Mouse (Mus musculus) embryonic facial prominence, embryonic 13.5 days (tissue): ENCODE measurements around the gene Vav2. TPM values are rescaled to one million over a fixed set of nuclear protein-coding genes. Genes with fewer than 3 reads are reported as not detected.
A peak's percentile ranks its signal among the peaks of the same experiment; 100 is the strongest.

ENCODE experiments used
- ATAC-seq: fragments of 200-750 bp; cut with Nextera tagmentation; 2 replicates; pipeline ENCODE4 v1.8.0; 2017; ENCODE audit warnings: low read depth; ENCODE audit not compliant: insufficient number of reproducible peaks, insufficient read depth, low FRiP score, low TSS enrichment
- H3K27ac ChIP-seq: fragments of 300-500 bp; sonication (generic); 2 replicates; pipeline ENCODE4 v1.5.1; 2015; ENCODE audit warnings: moderate library complexity, mild to moderate bottlenecking, inconsistent platforms
- H3K27me3 ChIP-seq: fragments of 300-500 bp; sonication (generic); 2 replicates; pipeline ENCODE4 v1.6.1; 2015; ENCODE audit warnings: mild to moderate bottlenecking, inconsistent platforms
- H3K36me3 ChIP-seq: fragments of 300-500 bp; sonication (generic); 2 replicates; pipeline ENCODE4 v1.6.1; 2015; ENCODE audit warnings: mild to moderate bottlenecking, inconsistent platforms
- H3K4me1 ChIP-seq: fragments of 300-500 bp; sonication (generic); 2 replicates; pipeline ENCODE4 v1.6.1; 2015; ENCODE audit warnings: inconsistent platforms
- H3K4me2 ChIP-seq: fragments of 300-500 bp; sonication (generic); 2 replicates; pipeline ENCODE4 v1.6.1; 2015; ENCODE audit warnings: moderate library complexity, mild to moderate bottlenecking, inconsistent platforms
- H3K4me3 ChIP-seq: fragments of 300-500 bp; sonication (generic); 2 replicates; pipeline ENCODE4 v1.5.1; 2015; ENCODE audit warnings: mild to moderate bottlenecking, inconsistent platforms
- H3K9ac ChIP-seq: fragments of 300-500 bp; sonication (generic); 2 replicates; pipeline ENCODE4 v1.6.1; 2015; ENCODE audit warnings: mild to moderate bottlenecking, inconsistent platforms
- H3K9me3 ChIP-seq: fragments of 300-500 bp; sonication (generic); 2 replicates; pipeline ENCODE4 v1.6.1; 2016; ENCODE audit warnings: inconsistent platforms
- WGBS: fragments of 180-500 bp; shearing (Covaris S2); methylation state at CpG from one replicate; pipeline ENCODE4 v1.1.7; 2015; ENCODE audit warnings: mixed read lengths; 5-methylcytosine and 5-hydroxymethylcytosine counted together
- polyA plus RNA-seq: library from polyadenylated mRNA; unstranded; fragments of >200 nt; fragmentation: Nextera tagmentation; extraction: Ambion mirVana; gene quantifications from 2 replicates; pipeline ENCODE4 v1.2.1, GENCODE M21; 2015

The Vav2 gene
- polyA plus RNA-seq, 1 experiment from 2014 or later: 5.2 TPM

DNA sequence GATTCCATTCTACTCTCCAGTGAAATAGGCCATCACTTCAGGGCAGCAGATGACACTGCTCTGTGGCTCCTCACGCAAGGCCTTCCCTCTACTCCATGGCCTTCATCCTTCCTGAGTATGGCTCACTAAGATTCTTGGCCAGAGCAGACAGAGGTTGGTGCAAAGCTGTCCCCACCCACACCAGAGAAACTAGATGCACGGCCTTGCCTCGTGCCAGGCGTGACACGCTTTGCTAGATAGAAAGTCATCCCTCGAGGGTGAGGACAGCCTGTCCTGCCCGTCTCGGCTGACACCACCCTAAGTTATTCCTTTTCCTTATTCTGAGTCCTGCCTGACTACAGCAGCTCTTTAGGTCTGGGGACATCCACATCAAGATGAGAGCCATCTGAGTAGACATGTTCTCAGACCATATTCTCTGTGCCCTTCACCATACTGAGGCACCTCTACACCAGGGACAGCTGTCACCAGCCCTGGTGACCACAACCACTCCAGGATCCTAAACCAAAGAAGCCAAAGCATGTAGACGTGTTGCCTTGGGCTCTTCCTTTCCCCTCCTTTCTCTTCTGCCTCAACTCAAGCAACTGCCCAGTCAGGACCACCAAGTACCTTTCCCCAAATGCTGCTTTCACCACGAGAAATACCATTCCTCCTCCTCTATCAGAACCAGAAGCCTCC is 97.3 kb downstream of the Vav2 start:
- Histone ChIP-seq H3K4me1 (peaks cover 31% of the 10 kb centered on the region), H3K4me3 (no peak overlapping the region), H3K4me2 (no peak overlapping the region), H3K9me3 (no peaks in the 10 kb centered on the region), H3K9ac (no peak overlapping the region), H3K27ac (no peak overlapping the region), H3K27me3 (no peaks in the 10 kb centered on the region), H3K36me3 (no peaks in the 10 kb centered on the region)
- no peak for ATAC-seq
- WGBS: 87% methylated on average over 10 of the region's 10 CpGs

DNA sequence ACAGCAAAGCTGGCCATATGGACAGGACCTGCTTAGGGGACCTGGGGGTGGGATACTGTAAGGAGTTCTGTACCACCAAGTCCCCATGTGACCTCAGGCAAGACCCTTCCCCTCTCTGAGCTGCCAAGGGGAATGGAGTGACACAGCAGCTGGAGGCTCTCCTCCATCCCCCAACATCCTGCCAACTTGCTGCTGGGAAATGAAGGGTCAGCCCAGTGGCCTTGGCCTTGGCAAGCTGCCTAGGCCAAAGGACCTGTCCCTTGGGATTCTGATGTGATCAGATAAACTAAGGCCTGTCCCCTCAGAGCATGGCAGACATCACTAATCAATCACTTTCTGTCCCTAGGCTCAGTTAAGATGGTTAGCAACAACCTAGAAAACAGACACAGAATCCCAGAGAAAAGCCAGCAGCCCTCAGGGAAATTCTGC is 98.2 kb downstream of the Vav2 start:
- Histone ChIP-seq H3K4me3 (no peak overlapping the region), H3K4me1 (peaks cover 36% of the 10 kb centered on the region), H3K27ac (no peak overlapping the region), H3K4me2 (no peak overlapping the region), H3K27me3 (no peaks in the 10 kb centered on the region), H3K36me3 (no peaks in the 10 kb centered on the region), H3K9ac (no peak overlapping the region), H3K9me3 (no peaks in the 10 kb centered on the region)
- ATAC-seq: no peak

DNA sequence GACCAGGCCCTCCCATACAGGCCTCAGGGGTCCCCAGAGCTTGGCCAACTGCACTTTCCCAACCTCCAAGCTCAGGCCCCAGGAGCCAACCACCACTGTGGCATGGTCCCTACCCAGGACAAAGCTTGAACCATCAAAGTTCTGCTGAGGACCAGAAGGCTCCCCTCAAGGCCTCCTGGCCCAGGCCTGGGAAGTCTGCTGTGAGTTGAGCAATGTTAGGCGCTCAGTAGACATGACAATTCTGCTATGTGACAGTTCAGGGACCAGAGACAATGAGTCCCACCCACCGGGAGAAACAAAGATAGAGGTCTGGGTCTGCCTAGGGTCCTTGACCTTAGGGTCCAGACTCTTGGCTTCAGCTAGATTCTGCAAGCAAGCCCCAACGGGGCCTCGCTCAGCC is 98.9 kb downstream of the Vav2 start:
- H3K4me1 ChIP-seq: peaks cover 36% of the 10 kb centered on the region
- no peak overlapping the region for H3K4me2 ChIP-seq
- ATAC-seq: no peak
- H3K27ac ChIP-seq: no peak overlapping the region
- H3K27me3 ChIP-seq: no peaks in the 10 kb centered on the region
- no peaks in the 10 kb centered on the region for H3K36me3 ChIP-seq
- H3K9me3 ChIP-seq: no peaks in the 10 kb centered on the region
- 89% methylated on average over 4 of the region's 4 CpGs for WGBS
- H3K9ac ChIP-seq: no peak overlapping the region
- no peak overlapping the region for H3K4me3 ChIP-seq

DNA sequence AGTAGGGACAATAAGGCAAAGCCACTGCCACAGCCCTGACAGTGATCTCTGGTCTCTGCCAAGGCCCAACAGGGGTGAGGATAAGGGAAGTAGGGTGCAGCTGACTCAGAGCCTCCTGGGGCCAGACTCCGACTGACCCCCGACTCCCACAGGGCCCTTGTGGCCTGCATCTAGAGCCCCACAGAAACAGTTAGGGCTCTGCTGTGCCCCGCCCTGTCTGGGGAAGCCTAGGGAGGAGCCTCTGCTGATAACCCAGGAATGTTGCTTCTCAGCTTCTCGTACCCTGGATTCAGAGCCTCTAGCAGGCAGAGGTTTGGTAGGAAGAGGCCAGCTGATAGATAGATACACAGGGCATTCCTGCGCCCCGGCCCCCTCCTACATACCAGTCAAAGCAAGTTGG is 99.8 kb downstream of the Vav2 start:
- ATAC-seq: no peak
- Histone ChIP-seq H3K27ac (no peak overlapping the region), H3K4me1 (peaks cover 43% of the 10 kb centered on the region), H3K27me3 (no peaks in the 10 kb centered on the region), H3K4me3 (no peak overlapping the region), H3K9me3 (no peaks in the 10 kb centered on the region), H3K36me3 (no peaks in the 10 kb centered on the region), H3K9ac (0 out of 2 replicates have a peak overlapping the region, but pooled peaks have one; percentile 1), H3K4me2 (no peak overlapping the region)
- 77% methylated on average over 6 of the region's 6 CpGs for WGBS

DNA sequence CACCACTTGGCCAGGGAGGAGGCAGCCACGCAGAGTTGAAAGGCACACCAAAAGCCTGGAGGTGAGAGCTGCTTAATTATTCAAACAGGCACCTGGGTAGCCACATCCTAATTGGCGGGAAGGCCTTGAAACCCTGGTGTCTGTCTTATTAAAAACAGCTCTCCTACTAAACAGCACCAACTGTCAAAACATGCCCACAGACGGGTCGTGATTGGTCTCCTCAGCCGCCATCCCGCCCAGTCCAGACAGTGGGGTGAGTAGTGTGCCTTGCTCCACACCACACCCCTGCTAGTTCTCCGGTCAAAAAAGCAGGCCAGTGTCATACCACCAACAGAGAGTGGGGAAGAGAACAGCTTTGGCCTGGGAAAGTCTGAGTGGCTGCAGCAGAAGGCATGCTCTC is 100.5 kb downstream of the Vav2 start:
- WGBS: 33% methylated on average over 7 of the region's 7 CpGs
- no peak overlapping the region for H3K27ac ChIP-seq
- no peaks in the 10 kb centered on the region for H3K9me3 ChIP-seq
- H3K9ac ChIP-seq: no peak overlapping the region
- no peaks in the 10 kb centered on the region for H3K36me3 ChIP-seq
- H3K4me3 ChIP-seq: no peak overlapping the region
- no peaks in the 10 kb centered on the region for H3K27me3 ChIP-seq
- H3K4me2 ChIP-seq: no peak overlapping the region
- peaks cover 45% of the 10 kb centered on the region for H3K4me1 ChIP-seq
- no peak for ATAC-seq

DNA sequence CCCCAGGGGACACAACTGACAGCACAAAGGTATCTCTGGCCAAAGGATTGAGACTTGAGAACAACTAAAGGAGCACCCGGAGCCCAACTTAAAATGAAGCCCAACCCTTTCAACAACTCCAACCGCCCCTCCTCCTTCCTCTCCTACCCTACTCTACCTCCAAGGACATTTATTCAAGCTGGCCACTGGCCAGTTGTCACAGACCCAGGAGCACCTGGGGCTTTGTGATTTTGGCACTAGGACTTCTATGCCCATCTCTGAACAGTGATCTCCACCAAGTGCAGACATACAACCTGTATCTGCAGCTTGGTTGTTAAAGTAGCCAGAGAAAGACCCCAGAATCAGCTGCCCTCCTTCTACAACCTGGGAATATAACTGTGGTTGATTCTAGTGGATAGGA is 102.1 kb downstream of the Vav2 start:
- Histone ChIP-seq H3K36me3 (no peaks in the 10 kb centered on the region), H3K27ac (no peak overlapping the region), H3K4me1 (peaks cover 47% of the 10 kb centered on the region)

DNA sequence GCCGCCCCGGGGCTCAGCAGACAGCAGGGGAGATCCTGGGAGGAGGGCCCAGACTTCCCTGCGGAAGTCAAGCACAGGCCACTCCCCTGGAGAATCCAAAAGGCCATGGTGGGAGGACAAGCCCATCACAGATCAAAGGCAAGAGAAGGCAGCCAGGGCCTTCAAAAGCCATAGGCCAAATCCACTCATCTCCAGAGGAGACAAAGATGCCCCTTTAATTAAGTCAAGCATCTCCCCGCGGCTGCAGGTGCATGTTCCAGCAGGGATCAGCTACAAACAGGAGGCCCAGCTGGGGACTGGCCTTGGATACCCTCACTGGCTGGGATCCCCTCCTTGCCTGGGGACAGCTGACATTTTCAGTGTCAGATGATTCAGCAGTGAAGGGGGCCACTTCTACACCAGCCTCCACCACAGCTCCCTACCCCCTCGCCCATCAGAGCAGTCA is 105.4 kb downstream of the Vav2 start:
- Histone ChIP-seq H3K27ac (no peak overlapping the region), H3K4me1 (peaks cover 46% of the 10 kb centered on the region), H3K9ac (no peak overlapping the region), H3K9me3 (no peaks in the 10 kb centered on the region), H3K27me3 (no peaks in the 10 kb centered on the region), H3K4me3 (no peak overlapping the region), H3K36me3 (no peaks in the 10 kb centered on the region), H3K4me2 (no peak overlapping the region)
- WGBS: 16% methylated on average over 6 of the region's 6 CpGs
- ATAC-seq: no peak

More for the DNA sequence above, 102.1 kb downstream of the Vav2 start:
- Histone ChIP-seq H3K4me3 (no peak overlapping the region), H3K4me2 (no peak overlapping the region), H3K9me3 (no peaks in the 10 kb centered on the region), H3K9ac (no peak overlapping the region), H3K27me3 (no peaks in the 10 kb centered on the region)
- 29% methylated on average over 2 of the region's 2 CpGs for WGBS
- ATAC-seq: no peak

DNA sequence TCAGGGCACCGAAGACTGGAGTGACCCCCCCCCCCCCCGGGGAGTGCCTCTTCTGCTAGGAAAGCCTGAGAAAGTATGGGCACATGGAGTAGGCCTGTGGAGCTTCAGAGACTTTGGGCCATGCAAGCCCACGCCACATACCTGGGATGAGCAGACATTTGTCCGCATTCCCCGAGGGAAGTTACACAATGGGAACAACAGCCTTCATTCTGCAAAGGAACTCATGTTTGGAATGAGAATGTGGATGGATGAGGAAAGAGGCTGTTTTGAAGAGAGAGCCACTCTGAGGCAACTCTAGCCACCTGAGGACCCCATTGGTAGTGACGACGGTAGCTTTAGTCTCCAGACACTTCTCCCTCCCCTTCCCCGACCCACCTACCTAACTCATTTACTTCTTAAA is 106.0 kb downstream of the Vav2 start:
- no peaks in the 10 kb centered on the region for H3K9me3 ChIP-seq
- H3K27ac ChIP-seq: no peak overlapping the region
- no peak overlapping the region for H3K4me3 ChIP-seq
- H3K27me3 ChIP-seq: no peaks in the 10 kb centered on the region
- peaks cover 41% of the 10 kb centered on the region for H3K4me1 ChIP-seq
- WGBS: 53% methylated on average over 8 of the region's 8 CpGs
- H3K4me2 ChIP-seq: no peak overlapping the region
- ATAC-seq: no peak
- H3K9ac ChIP-seq: no peak overlapping the region
- no peaks in the 10 kb centered on the region for H3K36me3 ChIP-seq

DNA sequence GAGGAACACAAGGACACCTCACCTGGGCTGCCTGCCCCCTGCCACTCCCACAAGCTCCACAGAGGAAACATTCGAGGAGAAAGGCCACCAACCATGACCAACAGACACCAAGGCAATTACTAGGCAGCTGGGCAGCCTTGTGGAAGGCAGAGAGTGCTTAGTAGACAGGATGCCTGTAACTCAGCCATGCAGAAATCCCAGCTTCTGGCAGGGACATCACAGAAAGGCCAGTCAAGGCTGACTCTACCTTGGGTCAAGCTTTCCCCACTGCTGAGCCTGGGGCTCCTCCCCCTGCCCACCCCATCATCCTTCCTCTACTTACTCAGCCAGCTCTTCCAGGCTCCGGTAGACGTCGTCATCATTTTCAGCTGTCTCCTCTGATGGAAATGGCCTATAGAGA is 108.2 kb downstream of the Vav2 start:
- Histone ChIP-seq H3K4me1 (peaks cover 28% of the 10 kb centered on the region), H3K27me3 (no peaks in the 10 kb centered on the region), H3K27ac (no peak overlapping the region), H3K9me3 (no peaks in the 10 kb centered on the region), H3K4me3 (no peak overlapping the region), H3K4me2 (no peak overlapping the region), H3K36me3 (no peaks in the 10 kb centered on the region), H3K9ac (no peak overlapping the region)
- 55% methylated on average over 4 of the region's 4 CpGs for WGBS
- no peak for ATAC-seq

DNA sequence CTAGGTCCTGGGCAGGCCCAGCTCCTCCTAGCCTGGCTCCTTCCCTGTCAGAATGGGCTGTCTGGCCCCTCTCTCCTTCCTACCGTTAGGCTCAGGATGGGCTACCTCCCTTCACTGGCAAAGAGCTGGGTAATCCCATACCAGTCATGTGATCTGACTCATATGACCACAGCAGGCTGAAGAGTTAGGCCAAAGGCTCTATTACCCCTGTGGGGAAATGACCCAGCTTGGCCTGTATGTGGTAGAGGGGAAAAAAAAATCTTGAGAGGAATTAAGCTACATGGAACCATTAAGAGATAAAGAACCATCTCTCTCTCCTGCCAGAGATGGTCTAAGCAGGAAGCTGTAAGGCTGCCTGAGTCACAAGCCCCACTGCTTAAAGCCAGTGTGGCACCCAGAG is 108.6 kb downstream of the Vav2 start:
- WGBS: 7% methylated on average over 1 of the region's 1 CpGs
- Histone ChIP-seq H3K9ac (no peak overlapping the region), H3K27ac (no peak overlapping the region), H3K4me1 (peaks cover 23% of the 10 kb centered on the region), H3K9me3 (no peaks in the 10 kb centered on the region), H3K27me3 (no peaks in the 10 kb centered on the region), H3K36me3 (no peaks in the 10 kb centered on the region), H3K4me2 (no peak overlapping the region), H3K4me3 (no peak overlapping the region)
- no peak for ATAC-seq

DNA sequence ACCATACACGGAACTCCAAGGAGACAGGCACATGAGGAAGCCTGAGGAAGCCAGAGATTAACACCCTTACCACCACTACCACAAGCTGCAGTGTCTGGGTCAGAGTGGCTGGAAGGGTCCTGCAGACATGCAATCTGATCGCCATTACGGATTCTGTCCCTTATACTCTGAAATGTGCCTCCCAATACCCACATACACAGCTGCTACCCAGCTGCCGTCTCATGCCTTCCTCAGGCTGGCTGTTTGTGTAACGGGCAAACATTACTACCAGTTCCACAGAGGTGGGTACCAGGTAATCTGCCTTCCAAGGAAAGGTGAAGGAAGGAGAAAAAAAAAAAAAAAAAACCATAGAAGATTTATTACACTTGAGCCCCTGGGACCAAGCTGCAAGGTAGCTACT is 110.7 kb downstream of the Vav2 start:
- Histone ChIP-seq H3K36me3 (no peaks in the 10 kb centered on the region), H3K9ac (no peak overlapping the region), H3K27me3 (no peaks in the 10 kb centered on the region), H3K9me3 (no peaks in the 10 kb centered on the region), H3K4me2 (no peak overlapping the region), H3K4me3 (no peak overlapping the region), H3K27ac (no peak overlapping the region), H3K4me1 (peaks cover 13% of the 10 kb centered on the region; the same call in 1 of the 2 replicates)
- ATAC-seq: no peak
- 77% methylated on average over 5 of the region's 5 CpGs for WGBS

DNA sequence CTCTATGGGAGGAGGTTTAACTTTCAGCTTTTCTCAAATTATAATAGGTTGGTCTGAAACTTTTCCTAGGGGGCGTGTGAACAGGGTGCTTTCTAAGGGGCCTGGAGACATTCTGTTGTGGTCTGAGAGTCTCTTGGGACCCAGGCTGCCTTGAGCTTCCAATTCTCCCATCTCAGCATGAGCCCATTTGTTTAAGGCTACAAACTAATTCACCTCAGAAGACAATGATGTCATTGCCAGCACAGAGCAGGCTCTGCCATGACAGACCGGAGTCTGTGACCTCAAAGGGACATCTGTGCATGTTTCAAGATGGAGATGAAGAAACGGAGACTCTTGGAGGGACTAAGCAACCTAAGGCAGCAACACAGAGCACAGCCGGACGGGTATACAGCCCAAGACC is 112.6 kb downstream of the Vav2 start:
- Histone ChIP-seq H3K9ac (no peak overlapping the region), H3K27ac (no peak overlapping the region), H3K36me3 (no peaks in the 10 kb centered on the region), H3K27me3 (no peaks in the 10 kb centered on the region), H3K4me1 (0 out of 2 replicates have a peak, but pooled peaks cover 13% of the 10 kb centered on the region), H3K9me3 (no peaks in the 10 kb centered on the region), H3K4me3 (no peak overlapping the region), H3K4me2 (no peak overlapping the region)
- WGBS: 87% methylated on average over 5 of the region's 5 CpGs
- no peak for ATAC-seq
